Mouse (Mus musculus) urinary bladder, postnatal 4 days (tissue): ENCODE results near the gene Ybx1.
"Not testable (repeated sequence)": the region's sequence is repeated elsewhere in the genome, so short reads cannot be mapped to it uniquely, and the experiment has no call there.

Experiments
- DNase-seq, 2 experiments: peaks; one replicate each; pipeline ENCODE4 v3.0.0; 2021 to 2022; ENCODE audit warnings: low spot score in 2 of 2

Ybx1 gene

DNA sequence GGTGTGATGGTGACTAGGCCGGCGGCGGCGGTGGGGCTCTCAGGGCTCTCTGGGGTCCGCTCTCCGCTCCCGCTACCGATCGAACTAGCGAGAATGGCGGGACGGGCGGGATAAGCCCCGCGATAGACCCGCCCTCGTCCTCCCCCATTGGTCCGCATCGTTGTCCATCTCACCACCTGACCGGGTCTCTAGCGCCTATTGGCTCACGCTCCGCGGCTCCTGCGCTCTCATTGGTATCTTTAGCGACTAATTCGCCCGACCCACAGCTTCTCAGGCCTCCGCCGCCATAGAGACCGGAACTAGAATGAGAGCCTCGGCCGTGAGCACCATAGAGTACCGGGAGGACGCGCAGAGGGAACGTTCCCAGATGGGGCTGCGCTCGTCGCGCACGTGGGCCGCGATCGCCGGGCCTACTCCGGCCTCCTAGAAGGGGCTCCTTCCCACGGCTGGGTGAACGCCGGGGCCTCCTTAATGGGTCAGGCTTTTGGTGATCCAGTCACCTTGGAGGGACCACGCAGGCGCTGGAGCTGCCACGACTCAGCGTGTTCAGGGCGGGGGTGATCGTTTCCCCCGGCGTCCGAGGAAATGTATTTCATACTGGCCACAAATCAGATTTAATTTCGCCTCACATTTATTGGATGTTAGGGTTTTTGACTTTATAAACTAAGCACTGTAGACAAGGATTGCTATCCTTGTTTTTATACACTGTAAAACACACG is at the start of gene Ybx1:
Ybx1 (minus strand) TSS at position 190 of the 719 bp plus-strand sequence.
- DNase-seq: peak; percentile 99 to 100

DNA sequence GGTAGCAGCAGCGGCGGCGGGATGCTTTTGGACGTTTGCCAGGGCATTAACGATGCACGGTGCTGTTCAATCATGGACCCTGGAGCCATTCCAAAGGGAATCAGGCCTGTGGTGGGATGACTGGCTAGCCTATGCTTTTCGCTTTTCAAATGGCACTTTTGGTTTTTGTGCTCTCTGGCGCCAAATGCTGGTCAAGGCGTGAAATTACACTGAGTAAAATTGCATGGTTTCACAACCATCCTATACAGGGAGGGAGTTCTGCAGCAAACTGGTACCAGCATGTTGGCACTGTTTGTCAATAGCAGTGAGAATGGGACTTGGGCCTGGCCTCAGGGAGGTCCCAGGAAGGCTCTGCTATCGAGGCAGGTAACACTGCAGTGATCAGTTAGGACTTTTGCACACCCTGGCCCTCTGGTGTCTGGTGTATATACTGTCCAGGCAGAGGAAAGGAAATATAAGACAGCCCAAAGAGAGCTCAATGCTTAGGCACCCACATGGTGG is 44.5 kb upstream of the Ybx1 start:
- DNase-seq: peak in 1 of 2 experiments; percentile 64

DNA sequence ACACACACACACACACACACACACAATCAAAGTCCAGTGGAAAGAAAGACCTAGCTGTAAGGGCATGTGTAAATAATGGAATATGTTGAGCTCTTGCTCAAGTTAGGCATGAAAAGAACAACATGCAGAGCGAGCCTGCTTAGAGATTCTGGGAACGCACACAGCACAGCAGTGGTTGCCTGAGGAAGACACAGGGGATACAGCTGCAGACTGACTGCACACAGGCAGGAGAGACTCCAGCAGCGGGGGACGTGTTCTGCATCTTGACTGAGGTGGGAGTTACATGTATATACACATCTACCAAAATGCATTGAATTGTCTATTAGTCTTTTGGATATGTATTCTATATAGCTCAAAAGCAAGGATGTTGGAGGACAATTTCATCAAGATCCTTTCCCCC is 44.0 kb upstream of the Ybx1 start:
- no peak for DNase-seq

DNA sequence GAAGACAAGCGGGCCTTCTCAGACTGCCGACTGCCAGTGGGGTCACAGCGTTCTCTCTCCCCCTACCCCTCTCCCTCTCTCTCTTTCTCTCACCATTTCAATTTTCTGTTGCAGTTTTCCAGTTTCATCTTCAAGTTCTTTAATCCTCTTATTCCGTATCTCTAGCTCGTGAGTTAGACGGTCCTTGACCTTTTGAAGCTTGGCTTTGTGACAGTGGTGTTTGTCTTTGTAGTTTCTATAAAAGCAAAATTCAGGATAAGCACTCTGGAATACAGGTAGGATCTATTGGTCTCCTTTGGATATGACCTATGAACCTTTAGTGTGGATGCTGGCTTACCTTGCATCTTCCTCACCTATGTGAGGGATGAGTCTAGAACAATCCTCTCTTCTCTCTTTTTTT is 39.1 kb upstream of the Ybx1 start:
- no peak for DNase-seq

DNA sequence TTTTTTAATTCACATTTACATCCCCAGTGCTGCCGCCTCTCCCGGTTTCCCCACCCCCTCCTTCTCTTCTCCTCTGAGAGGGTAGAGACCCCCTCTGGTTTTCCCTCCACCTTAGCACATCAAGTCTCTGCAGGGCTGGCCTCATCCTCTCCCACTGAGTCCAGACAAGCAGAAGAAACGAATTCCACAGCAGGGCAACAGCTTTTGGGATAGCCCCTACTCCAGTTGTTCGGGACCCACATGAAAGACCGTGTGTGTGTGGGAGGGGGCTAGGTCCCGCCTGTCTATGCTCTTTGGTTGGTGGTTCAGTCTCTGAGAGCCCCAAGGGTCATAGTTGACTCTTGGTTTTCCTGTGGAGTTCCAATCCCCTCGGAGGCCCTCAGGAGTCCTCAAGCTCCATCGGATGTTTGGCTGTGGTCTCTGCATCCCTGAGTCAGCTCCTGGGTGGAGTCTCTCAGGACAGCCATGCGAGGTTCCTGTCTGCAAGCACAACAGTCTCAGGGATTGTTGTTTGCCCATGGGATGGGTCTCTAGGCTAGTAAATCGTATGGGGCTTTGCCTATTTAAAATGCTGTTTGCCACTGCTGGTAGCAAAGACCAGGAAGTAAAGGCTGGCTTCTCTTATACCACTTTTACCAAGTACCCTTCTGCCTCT is 26.6 kb upstream of the Ybx1 start:
- DNase-seq: no peak

DNA sequence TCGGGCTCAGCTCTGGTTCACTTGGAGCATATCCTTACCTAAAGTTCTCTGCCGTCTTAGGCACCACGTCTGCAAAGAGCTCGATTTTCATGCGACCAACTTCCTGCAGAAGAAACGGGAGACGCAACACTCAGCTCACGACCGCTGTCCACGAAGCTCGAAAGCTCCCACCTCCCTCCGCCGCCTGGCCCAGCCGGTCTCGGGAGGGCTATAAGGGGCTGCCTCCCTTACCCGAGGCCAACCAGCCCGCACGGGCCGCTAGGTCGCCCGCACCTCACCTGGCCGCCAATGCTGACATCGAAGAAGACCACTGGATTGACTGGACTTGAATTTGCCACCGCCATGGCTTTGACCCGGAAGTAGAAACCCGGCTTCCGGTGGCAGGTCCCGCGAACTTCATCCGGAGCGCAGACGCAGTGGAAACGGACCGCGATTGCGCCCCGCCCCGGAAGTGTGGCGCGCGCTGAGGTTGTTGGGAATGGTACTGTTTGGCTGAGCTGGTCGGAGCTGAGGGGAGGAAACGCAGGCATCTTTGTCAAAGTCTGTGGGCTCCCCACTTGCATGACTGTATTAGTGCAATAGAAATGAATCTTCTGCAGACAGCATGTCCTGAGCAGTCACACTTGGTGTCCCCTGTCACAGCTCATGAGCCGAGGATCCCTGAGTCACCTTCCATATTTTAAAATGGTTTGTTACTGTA is 25.9 kb upstream of the Ybx1 start, which contains the start of gene Ppih:
Ppih (minus strand) TSS at position 416 of the 700 bp plus-strand sequence.
- DNase-seq: peak; percentile 93 to 94

DNA sequence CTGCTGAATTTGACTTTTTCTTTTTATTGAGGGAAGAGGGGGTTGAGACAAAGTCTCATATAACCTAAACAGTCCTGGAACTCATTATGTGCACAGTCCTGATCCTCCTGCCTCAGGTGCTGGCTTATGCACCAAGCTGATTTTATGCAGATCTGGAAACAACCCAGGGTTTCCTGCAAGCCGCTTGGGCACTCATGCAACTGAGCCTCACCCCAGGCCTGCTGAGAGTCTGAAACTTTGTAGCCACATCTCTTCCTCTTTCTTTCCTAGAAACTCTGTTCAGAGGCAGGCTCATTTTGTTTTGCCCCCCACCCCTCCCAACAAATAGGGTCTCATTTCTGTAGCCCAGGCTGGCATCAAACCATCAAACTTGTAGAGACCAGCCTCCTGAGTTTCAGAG is 19.4 kb upstream of the Ybx1 start:
- no peak for DNase-seq

DNA sequence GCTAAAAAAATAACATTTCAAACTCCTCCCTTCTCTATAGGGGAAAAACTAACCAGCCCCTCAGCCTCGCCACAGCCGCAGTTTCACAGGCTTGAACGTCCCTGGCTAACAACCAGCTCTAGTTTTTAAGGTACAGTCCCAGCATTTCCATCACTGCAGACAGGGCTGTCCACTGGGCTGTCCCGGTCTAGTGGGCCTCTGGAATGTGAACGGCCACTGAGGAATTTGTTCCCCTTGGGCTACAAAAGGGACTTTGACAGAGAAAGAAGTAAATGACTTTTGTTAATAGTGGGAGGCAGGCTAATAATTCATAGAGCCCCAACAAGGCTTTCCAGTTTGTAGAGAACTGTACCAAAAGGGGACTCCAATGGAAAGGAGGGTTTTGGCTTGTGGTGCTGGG is 11.0 kb upstream of the Ybx1 start:
- no peak for DNase-seq

DNA sequence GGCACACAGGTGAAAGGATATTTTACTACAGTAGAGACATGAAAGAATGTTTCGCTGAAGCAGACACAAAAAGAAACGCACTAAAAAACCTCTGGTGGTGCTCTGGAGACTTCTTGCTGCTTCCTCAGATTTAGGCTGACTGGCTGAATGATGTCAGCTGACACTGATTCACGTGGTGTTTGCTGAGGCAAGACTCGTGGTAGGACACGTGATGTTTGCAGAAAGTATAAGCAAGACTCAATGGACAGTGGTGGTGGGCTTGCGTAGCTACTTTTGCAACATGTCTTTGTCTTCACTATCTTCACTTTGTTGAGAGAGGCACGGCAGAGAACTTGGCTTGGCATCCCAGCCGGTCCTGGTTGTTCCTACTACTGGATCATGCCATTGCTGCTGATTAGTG is 8.9 kb upstream of the Ybx1 start:
- no peak for DNase-seq

DNA sequence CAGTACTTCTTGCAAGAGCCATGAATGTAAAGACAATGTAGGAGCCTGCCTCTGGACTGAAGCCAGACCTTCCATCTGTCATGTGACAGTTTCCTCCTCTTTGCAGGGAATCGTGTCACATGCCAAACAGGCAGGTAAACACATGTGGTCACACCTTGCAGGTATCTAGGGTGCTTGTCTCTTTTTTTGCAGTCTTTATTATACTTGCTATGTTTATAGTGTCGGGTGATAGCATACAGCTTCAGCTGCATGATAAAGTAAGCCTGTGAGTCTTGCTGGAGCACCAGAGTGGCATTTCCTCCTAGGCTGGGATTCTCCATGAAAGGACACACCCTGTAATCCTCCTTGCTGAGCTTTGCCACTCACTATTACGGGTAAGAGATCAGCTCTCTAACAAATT is 7.4 kb upstream of the Ybx1 start:
- DNase-seq: no peak

DNA sequence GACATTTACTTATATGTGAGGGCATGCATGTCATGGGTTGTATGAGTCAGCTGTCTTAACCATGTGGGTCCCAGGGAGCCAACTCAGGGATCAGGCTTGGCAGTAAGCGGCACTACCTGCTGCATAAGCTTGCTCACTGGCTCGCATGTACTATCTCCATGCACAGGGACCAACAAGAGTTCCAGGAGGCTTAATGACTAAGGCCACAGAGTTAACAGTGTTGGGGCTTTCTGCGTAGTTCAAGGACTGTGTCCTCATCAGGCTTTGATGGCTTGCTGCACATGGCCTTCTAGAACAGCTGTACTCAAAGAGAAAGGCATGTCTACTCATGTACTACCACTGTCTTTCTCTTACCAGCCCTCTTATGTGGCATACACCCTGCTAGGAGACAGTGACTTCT is 6.4 kb upstream of the Ybx1 start:
- no peak for DNase-seq

DNA sequence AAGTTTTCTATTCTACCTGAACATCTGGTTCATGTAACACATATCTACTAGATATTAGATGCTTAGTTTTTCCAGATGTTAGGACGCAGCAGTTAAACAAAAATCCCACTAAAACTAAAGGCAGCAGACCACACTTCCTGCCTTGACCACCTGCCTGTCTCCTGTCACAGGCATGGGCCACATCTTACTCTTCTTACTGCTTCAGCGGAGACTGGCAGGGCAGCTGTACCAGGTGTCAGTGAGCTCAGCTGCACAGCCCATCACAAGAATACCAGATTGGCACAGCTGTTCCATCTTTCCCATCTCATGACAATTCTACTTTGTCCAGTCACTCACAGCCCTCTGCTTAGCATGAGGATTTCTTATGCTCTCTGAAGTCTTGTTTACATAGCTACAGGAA is 3.0 kb upstream of the Ybx1 start:
- no peak for DNase-seq

DNA sequence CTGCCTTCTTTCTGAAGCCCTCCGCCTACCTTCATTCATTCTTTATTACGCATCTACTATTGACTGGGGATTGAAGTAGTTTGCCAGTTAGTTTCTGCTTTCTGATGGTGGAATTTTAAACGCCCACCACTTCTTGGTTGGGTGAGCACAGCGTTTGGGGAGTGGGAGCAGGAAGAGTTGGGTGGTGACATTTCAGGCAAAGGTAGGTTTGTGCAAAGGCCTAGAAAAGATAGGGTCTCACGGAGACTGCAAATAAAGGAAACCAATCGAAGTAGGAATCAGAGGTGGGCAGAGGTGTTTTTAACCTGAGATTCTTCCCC is 690 bp upstream of the Ybx1 start:
- DNase-seq: no peak

DNA sequence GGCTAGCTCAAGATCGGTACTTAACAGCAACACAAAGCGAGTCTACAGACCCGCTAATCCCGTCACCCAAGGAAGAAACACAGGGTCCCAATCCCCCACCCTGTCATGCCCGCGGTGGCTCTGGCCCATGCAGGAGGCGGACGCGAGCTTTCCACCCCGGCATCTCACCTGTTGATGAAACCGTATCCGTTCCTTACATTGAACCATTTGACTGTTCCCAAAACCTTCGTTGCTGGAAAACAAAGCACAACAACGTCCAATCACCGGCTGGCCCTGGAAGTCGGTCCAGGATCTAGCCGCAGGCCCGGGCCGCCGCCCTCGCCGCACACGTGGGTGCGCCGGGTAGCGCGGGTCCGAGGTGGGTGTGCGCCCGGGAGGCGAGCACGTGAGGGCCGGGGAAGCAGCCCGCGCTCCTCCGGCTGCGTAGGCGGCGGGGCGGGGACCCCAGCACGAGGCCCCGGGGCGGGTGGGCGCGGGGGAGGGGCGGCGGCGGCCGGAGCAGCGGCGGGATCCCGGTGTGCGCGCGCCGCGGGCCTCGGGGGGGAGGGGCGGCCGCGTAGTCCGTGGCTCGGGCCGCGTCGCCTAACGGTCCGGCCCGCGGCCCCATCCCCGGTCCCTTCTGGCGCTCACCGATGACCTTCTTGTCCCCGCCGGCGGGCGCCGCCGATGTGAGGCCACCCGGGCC is 688 bp downstream of the Ybx1 start:
- DNase-seq: peak in 1 of 2 experiments; percentile 20

DNA sequence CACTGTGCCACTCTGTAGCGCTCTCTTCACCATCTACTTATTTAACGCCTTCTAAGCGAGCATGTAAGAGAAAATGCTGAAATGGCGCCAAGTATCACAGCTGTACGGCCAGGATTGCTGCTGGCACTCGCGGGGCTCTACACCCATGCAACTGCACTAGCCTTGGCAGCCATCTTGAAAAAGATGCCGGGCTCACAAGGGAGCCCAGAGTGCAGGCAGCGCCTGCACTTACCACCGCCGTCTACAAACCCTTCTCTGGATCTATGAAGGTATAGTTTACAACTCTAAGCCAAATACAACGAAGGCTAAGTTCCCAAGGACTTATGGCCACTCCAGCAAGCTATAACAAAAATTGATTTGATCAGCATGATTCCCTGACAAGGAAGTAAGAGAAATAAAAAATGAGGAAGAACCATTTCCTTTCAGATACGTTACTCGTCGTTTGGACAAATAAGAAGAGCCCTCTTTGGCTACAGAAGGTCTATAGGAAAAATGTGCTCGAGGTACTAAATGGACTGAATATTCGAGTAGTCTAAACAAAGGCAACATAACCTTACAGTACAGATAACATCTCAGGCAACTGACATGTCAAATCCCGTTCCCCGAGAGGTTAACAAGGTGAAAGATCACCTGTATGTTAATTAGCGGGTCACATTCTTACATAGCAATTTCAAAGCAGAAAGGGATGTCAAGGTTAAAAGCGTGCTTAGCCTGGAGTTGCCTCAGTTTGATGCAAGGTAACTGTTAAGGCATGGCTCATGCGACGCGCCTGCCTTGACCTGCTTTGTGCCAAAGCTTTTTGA is 1.4 kb downstream of the Ybx1 start:
- peak in 1 of 2 experiments; percentile 30 for DNase-seq

DNA sequence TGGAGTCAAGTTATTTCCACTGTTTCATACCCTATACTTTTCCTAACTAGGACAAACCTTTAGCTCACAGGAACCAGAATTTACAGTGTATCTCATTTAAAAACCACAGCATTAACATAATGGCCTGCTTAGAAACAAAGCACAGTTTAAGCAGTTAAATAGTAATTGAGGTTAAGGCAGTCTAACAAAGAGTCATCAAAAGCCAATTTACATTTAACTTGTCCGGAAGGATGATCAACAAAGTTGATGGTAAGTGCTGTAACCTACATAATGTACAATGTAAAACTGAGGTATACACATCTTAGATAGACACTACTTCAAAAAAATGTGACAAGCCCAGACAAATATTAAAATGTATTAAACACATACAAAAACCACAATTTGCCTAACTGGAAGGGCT is 2.5 kb downstream of the Ybx1 start:
- DNase-seq: no peak

DNA sequence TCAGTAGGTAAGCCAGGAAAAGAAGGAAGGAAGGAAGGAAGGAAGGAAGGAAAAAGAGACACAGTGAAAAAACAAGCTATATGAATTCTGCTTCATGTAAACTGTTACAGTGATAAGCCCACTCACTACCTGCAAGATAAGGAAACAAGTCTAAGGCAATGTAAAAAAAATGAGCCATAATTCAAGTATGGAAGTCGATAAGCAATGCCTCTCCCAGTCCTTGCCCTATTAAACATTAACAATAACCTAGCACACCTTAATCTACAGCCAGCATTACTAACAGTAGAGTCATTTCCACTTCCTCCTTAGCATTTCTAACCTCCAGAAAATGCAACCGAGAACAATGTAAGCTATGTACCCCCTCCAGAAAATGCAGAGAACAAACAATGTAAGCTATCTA is 9.1 kb downstream of the Ybx1 start:
- DNase-seq: no peak

DNA sequence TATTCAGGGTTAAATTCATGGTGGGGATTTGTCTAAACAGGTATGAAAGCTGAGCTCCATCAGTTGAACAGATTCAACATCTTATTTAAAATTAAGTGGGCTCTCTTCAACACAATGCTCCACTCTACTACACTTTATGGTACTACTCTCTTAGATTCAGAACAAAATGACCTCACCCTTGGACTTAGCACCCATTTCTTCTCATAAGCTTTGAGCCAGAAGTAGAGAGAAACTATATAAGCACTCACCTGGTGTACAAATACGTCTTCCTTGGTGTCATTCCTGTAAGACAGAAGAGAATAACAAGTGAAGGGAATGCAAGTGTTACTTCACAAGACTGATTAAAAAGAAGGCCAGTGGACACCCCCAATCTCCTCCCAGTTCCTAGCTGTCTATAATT is 9.5 kb downstream of the Ybx1 start:
- DNase-seq: no peak

DNA sequence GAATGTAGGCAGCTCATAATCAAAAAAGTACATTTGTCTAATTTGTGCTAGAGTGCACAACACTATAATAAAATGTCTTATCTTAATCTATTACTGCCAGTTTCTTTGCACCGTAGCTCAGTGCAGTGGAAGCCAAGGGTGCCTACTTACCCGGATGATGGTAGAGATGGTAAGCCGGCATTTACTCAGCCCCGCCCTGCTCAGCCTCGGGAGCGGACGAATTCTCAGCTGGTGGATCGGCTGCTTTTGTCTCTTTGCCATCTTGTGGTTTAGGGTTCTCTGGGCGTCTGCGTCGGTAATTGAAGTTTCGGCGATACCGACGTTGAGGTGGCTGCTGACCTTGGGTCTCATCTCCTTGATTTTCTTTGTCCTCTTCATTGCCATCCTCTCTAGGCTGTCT is 15.6 kb downstream of the Ybx1 start:
- DNase-seq: not testable (repeated sequence)

DNA sequence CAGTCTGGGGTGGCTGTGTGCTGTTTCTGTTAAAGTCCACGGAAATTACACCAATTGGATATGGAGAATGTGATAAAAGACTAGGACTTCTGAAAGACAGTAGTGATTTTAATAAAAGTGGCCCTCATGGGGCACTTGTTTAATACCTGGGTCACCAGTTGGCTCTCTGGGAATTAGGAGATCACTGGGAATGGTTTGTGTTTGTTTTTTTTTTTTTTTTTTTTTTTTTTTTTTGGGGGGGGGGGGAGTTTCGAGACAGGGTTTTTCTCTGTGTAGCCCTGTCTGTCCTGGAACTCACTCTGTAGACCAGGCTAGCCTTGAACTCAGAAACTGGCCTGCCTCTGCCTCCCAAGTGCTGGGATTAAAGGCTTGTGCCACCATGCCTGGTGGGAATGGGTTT is 18.7 kb downstream of the Ybx1 start:
- no peak for DNase-seq

DNA sequence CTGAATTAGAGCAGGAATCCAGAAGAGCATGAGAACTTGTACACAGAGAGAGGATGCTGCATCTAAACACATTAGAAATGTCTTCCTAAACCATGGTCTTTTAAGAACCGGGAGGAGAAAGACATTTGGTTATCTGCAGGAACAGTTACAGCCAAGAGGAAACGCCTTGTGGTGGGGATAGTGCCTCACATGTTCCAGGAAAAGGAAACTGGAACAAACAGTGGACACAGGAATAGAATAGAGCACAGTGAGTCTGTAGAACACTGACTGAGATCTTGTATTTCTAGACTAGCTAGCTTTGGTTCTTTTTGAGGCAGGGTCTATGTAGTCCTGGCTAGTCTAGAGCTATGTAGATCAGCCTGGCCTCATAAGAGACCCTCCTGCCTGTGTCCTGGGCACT is 19.2 kb downstream of the Ybx1 start:
- DNase-seq: no peak

DNA sequence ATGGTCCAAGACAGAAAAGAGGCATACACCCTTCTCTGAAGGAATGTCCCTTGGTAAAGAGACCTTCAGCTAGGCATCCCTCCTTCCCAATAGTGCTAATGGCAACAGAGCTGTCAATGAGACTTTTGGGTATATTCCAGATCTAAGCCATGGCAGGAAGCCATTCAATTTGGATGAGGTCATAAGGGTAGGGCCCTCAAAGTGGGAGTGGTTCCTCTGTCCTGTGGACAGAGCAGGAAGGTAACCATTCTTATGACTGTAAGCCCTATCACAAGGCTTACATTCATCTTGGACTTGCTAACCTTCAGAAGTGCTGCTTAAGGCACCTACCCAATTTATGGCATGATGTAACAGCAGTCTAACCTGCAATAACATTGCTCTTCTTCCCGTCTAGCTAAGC is 19.8 kb downstream of the Ybx1 start:
- no peak for DNase-seq
